Mouse (Mus musculus): ENCODE measurements at regions not wholly inside any gene's neighbourhood (a gene's known extent, or its start where the extent isn't known, plus 50 kb on each side); places are given as distances from the start of the nearest gene placed in this dataset.
"Not testable (repeated sequence)": the region's sequence is repeated elsewhere in the genome, so short reads cannot be mapped to it uniquely, and the experiment has no call there.

- no peak for TF ChIP-seq POLR2A (IDR thresholded peaks at IDR 0.05; ENCODE audit: low read depth, low read length)
- no peak for TF ChIP-seq CTCF (IDR thresholded peaks at IDR 0.05; ENCODE audit: extremely low read depth, insufficient read depth, insufficient read length, insufficient replicate concordance)
- H3K27me3 ChIP-seq (ENCODE audit: control insufficient read depth, insufficient read depth, low read length), result no peaks in the 10 kb centered on the region
- H3K4me1 ChIP-seq (ENCODE audit: control insufficient read depth, insufficient read depth, insufficient read length), result no peaks in the 10 kb centered on the region
- no peak overlapping the region for H3K4me3 ChIP-seq (ENCODE audit: extremely low read depth, insufficient read depth, insufficient read length)
- no peak overlapping the region for H3K27ac ChIP-seq (ENCODE audit: insufficient read depth, low read length)
- no peak for DNase-seq (ENCODE audit: low read depth in 1 of 2, low spot score in 2 of 2)
- 77% methylated on average over 6 of the region's 6 CpGs for WGBS
- H3K36me3 ChIP-seq (ENCODE audit: control insufficient read depth, insufficient read depth, low read length), result no peaks in the 10 kb centered on the region
These were observed 293.7 kb downstream of the Gadd45g start for GRCm38 (mm10) chr13:52140221-52140620.

GRCm38 (mm10) chr13:52144066-52144465, 297.6 kb downstream of the Gadd45g start:
- H3K4me1 ChIP-seq (ENCODE audit: control insufficient read depth, insufficient read depth, insufficient read length); H3K27ac ChIP-seq (ENCODE audit: insufficient read depth, low read length); H3K36me3 ChIP-seq (ENCODE audit: control insufficient read depth, insufficient read depth, low read length); H3K27me3 ChIP-seq (ENCODE audit: control insufficient read depth, insufficient read depth, low read length); H3K4me3 ChIP-seq (ENCODE audit: extremely low read depth, insufficient read depth, insufficient read length); DNase-seq (ENCODE audit: low read depth in 1 of 2, low spot score in 2 of 2): not testable (repeated sequence)
- 13% methylated on average over 1 of the region's 1 CpGs for WGBS

- no peak for DNase-seq (ENCODE audit: low read depth in 1 of 2, low spot score in 2 of 2)
- no peaks in the 10 kb centered on the region for H3K4me1 ChIP-seq (ENCODE audit: control insufficient read depth, insufficient read depth, insufficient read length)
- H3K27ac ChIP-seq (ENCODE audit: insufficient read depth, low read length), result no peak overlapping the region
- H3K27me3 ChIP-seq (ENCODE audit: control insufficient read depth, insufficient read depth, low read length), result no peaks in the 10 kb centered on the region
- no peaks in the 10 kb centered on the region for H3K36me3 ChIP-seq (ENCODE audit: control insufficient read depth, insufficient read depth, low read length)
- no peak overlapping the region for H3K4me3 ChIP-seq (ENCODE audit: extremely low read depth, insufficient read depth, insufficient read length)
- 91% methylated on average over 5 of the region's 5 CpGs for WGBS
- TF ChIP-seq CTCF (IDR thresholded peaks at IDR 0.05; ENCODE audit: extremely low read depth, insufficient read depth, insufficient read length, insufficient replicate concordance) (no peak), POLR2A (IDR thresholded peaks at IDR 0.05; ENCODE audit: low read depth, low read length) (no peak)
These were observed 299.4 kb downstream of the Gadd45g start for GRCm38 (mm10) chr13:52145926-52146325.

- no peaks in the 10 kb centered on the region for H3K36me3 ChIP-seq (ENCODE audit: control insufficient read depth, insufficient read depth, low read length)
- WGBS, result 92% methylated on average over 8 of the region's 8 CpGs
- no peak overlapping the region for H3K27ac ChIP-seq (ENCODE audit: insufficient read depth, low read length)
- TF ChIP-seq CTCF (IDR thresholded peaks at IDR 0.05; ENCODE audit: extremely low read depth, insufficient read depth, insufficient read length, insufficient replicate concordance), result no peak
- TF ChIP-seq POLR2A (IDR thresholded peaks at IDR 0.05; ENCODE audit: low read depth, low read length), result no peak
- H3K4me1 ChIP-seq (ENCODE audit: control insufficient read depth, insufficient read depth, insufficient read length), result peaks cover 11% of the 10 kb centered on the region; the same call in 1 of the 2 replicates
- no peak for DNase-seq (ENCODE audit: low read depth in 1 of 2, low spot score in 2 of 2)
- no peaks in the 10 kb centered on the region for H3K27me3 ChIP-seq (ENCODE audit: control insufficient read depth, insufficient read depth, low read length)
- no peak overlapping the region for H3K4me3 ChIP-seq (ENCODE audit: extremely low read depth, insufficient read depth, insufficient read length)
These were observed 303.8 kb downstream of the Gadd45g start for GRCm38 (mm10) chr13:52150281-52150680.

GRCm38 (mm10) chr13:52151777-52152176, 305.3 kb downstream of the Gadd45g start:
- H3K36me3 ChIP-seq (ENCODE audit: control insufficient read depth, insufficient read depth, low read length), result no peaks in the 10 kb centered on the region
- H3K27ac ChIP-seq (ENCODE audit: insufficient read depth, low read length), result no peak overlapping the region
- TF ChIP-seq CTCF (IDR thresholded peaks at IDR 0.05; ENCODE audit: extremely low read depth, insufficient read depth, insufficient read length, insufficient replicate concordance) (no peak), POLR2A (IDR thresholded peaks at IDR 0.05; ENCODE audit: low read depth, low read length) (no peak)
- 65% methylated on average over 11 of the region's 11 CpGs for WGBS
- H3K4me1 ChIP-seq (ENCODE audit: control insufficient read depth, insufficient read depth, insufficient read length), result peaks cover 24% of the 10 kb centered on the region
- H3K4me3 ChIP-seq (ENCODE audit: extremely low read depth, insufficient read depth, insufficient read length), result no peak overlapping the region
- no peak for DNase-seq (ENCODE audit: low read depth in 1 of 2, low spot score in 2 of 2)
- no peaks in the 10 kb centered on the region for H3K27me3 ChIP-seq (ENCODE audit: control insufficient read depth, insufficient read depth, low read length)

- Histone ChIP-seq H3K27ac (ENCODE audit: insufficient read depth, low read length) (no peak overlapping the region), H3K27me3 (ENCODE audit: control insufficient read depth, insufficient read depth, low read length) (no peaks in the 10 kb centered on the region), H3K36me3 (ENCODE audit: control insufficient read depth, insufficient read depth, low read length) (no peaks in the 10 kb centered on the region), H3K4me3 (ENCODE audit: extremely low read depth, insufficient read depth, insufficient read length) (no peak overlapping the region), H3K4me1 (ENCODE audit: control insufficient read depth, insufficient read depth, insufficient read length) (peaks cover 24% of the 10 kb centered on the region)
- WGBS, result 56% methylated on average over 4 of the region's 4 CpGs
- TF ChIP-seq POLR2A (IDR thresholded peaks at IDR 0.05; ENCODE audit: low read depth, low read length), result no peak
- TF ChIP-seq CTCF (IDR thresholded peaks at IDR 0.05; ENCODE audit: extremely low read depth, insufficient read depth, insufficient read length, insufficient replicate concordance), result no peak
- no peak for DNase-seq (ENCODE audit: low read depth in 1 of 2, low spot score in 2 of 2)
These were observed 305.7 kb downstream of the Gadd45g start for GRCm38 (mm10) chr13:52152221-52152620.

- no peak for TF ChIP-seq POLR2A (IDR thresholded peaks at IDR 0.05; ENCODE audit: low read depth, low read length)
- TF ChIP-seq CTCF (IDR thresholded peaks at IDR 0.05; ENCODE audit: extremely low read depth, insufficient read depth, insufficient read length, insufficient replicate concordance), result no peak
- no peaks in the 10 kb centered on the region for H3K36me3 ChIP-seq (ENCODE audit: control insufficient read depth, insufficient read depth, low read length)
- 62% methylated on average over 4 of the region's 4 CpGs for WGBS
- H3K4me3 ChIP-seq (ENCODE audit: extremely low read depth, insufficient read depth, insufficient read length), result no peak overlapping the region
- DNase-seq (ENCODE audit: low read depth in 1 of 2, low spot score in 2 of 2), result no peak
- no peak overlapping the region for H3K27ac ChIP-seq (ENCODE audit: insufficient read depth, low read length)
- no peaks in the 10 kb centered on the region for H3K27me3 ChIP-seq (ENCODE audit: control insufficient read depth, insufficient read depth, low read length)
- H3K4me1 ChIP-seq (ENCODE audit: control insufficient read depth, insufficient read depth, insufficient read length), result peaks cover 24% of the 10 kb centered on the region
These were observed 306.6 kb downstream of the Gadd45g start for GRCm38 (mm10) chr13:52153030-52153429.

All from spleen, adult 2 months (tissue).